Mouse (Mus musculus) hindbrain, postnatal 0 days (tissue): ENCODE measurements at regions not wholly inside any gene's neighbourhood (a gene's known extent, or its start where the extent isn't known, plus 50 kb on each side); places are given as distances from the start of the nearest gene placed in this dataset.

Source experiments
- ATAC-seq: fragments of 200-750 bp; cut with Nextera tagmentation; 2 replicates; pipeline ENCODE4 v1.8.0; 2017; ENCODE audit warnings: mild to moderate bottlenecking, moderate TSS enrichment, moderate library complexity
- DNase-seq: peaks from one replicate; pipeline ENCODE4 v3.0.0-alpha.2; 2015; ENCODE audit warnings: low spot score
- H3K27ac ChIP-seq: fragments of 300-500 bp; sonication (generic); 2 replicates; pipeline ENCODE4 v1.5.1; 2014; ENCODE audit warnings: mild to moderate bottlenecking
- H3K27me3 ChIP-seq: fragments of 300-500 bp; sonication (generic); 2 replicates; pipeline ENCODE4 v1.6.1; 2014; ENCODE audit warnings: low read length, mixed read lengths; ENCODE audit not compliant: insufficient read depth
- H3K36me3 ChIP-seq: fragments of 300-500 bp; sonication (generic); 2 replicates; pipeline ENCODE4 v1.6.1; 2014; ENCODE audit warnings: low read length, mixed read lengths; ENCODE audit not compliant: insufficient read depth
- H3K4me1 ChIP-seq: fragments of 300-500 bp; sonication (generic); 2 replicates; pipeline ENCODE4 v1.6.1; 2014; ENCODE audit warnings: antibody characterized with exemption, low read length, mixed read lengths; ENCODE audit not compliant: insufficient read depth
- H3K4me2 ChIP-seq: fragments of 300-500 bp; sonication (generic); 2 replicates; pipeline ENCODE4 v1.6.1; 2014; ENCODE audit warnings: low read depth, mild to moderate bottlenecking, low read length, moderate library complexity, mixed read lengths
- H3K4me3 ChIP-seq: fragments of 300-500 bp; sonication (generic); 2 replicates; pipeline ENCODE4 v1.5.1; 2014; ENCODE audit warnings: low read length
- H3K9ac ChIP-seq: fragments of 300-500 bp; sonication (generic); replicated peaks from 2 replicates; pipeline ENCODE4 v1.6.1; 2014; ENCODE audit warnings: mild to moderate bottlenecking, low read length, moderate library complexity, mixed read lengths
- H3K9me3 ChIP-seq: fragments of 300-500 bp; sonication (generic); 2 replicates; pipeline ENCODE4 v1.6.1; 2016; ENCODE audit warnings: low read length, mixed read lengths
- CTCF ChIP-seq: IDR thresholded peaks from 2 replicates; pipeline ENCODE4 v1.5.1; 2016; ENCODE audit warnings: antibody characterized with exemption, control low read depth, low read depth
- WGBS: fragments of 180-500 bp; shearing (Covaris S2); extraction: QIAGEN DNeasy Blood & Tissue Kit; methylation state at CpG from one replicate; pipeline ENCODE4 v1.1.7; 2014; 5-methylcytosine and 5-hydroxymethylcytosine counted together

DNA sequence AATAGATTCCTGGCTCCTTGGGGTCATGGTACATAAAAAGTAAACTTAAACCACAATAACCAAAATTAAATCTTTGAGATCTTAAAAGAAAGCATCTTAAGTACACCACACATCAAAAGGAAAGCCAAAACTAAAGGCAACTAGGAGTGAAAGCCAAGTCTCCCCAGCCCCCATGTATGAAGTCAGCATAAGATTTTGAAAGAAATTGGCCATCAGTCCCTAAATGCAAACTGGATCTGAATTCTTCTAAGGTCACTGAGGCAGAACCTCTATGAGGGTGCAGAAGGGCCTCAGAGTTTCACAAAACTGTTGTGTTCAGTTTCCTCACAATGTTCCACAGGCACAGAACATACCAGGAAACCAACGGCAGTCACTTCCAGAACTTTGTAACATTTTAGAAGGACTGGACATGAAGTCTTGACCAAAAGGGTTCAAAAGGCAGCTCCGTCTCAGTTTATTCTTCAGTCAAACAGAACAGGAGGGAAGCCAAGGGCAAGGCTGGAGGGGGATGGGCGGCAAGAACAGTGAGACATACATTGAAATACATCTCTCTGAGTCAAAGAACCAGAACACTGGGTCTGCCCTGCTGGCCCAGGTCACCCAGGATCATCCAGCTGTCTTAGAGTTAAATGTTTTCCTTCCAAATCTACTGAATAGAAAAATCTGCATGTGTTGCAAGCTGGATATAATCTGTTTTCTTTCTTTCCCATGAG, 92.9 kb downstream of the Adamts15 start:
- Histone ChIP-seq H3K4me3 (no peak overlapping the region), H3K27me3 (no peaks in the 10 kb centered on the region), H3K4me2 (no peak overlapping the region), H3K9me3 (no peaks in the 10 kb centered on the region), H3K36me3 (no peaks in the 10 kb centered on the region), H3K9ac (no peak overlapping the region), H3K27ac (no peak overlapping the region), H3K4me1 (no peaks in the 10 kb centered on the region)
- WGBS = 90% methylated on average over 3 of the region's 3 CpGs
- TF ChIP-seq CTCF = no peak
- DNase-seq = no peak
- no peak for ATAC-seq

DNA sequence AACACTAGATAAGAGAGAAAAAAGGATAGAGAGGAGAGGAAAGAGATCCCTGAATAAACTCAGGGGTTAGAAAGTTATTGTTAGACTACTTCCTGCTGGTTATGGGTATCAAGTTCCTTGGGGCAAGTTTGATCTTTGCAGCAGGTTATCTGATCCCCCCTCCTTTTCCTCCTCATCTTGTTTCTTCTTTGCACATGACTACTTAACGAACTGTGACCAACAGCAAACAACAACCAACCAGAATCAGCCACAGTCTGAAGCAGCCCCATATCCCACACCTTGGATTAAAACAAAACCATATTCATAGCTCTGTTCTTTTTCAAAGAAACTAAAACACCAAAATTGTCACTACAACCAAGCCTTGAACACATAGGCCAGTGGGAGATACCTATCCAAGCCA, 94.5 kb downstream of the Adamts15 start:
- DNase-seq = no peak

DNA sequence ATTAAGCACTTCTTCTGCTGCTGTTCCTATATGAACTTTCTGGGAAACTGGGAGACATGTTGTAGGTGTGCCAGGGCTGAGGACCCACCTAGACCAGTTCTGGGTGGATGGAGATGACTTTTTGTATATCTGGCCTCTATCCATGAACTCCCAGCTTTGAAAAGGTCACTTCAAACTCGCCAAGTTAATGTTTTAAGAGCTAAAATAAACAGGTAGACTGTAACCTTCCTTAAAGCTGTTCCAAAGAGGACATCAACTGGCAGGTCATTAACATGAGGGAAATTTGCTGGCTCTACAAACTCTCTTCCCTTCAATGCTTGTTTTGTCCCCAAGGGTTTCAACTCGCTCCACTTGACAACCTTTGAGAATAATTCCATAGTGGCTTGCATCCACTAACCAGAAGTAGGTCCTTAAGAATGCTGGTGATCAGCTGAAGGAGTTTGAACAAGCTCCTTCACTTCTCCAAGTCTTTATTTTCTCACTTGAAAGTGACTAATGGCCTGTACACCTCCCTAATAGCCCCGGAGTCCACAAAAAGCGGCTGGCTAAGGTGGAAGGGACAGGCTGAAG, 98.1 kb downstream of the Adamts15 start:
- H3K36me3 ChIP-seq = no peaks in the 10 kb centered on the region
- no peaks in the 10 kb centered on the region for H3K4me1 ChIP-seq
- TF ChIP-seq CTCF = no peak
- no peak overlapping the region for H3K4me3 ChIP-seq
- H3K27ac ChIP-seq = no peak overlapping the region
- H3K27me3 ChIP-seq = no peaks in the 10 kb centered on the region
- DNase-seq = no peak
- no peak overlapping the region for H3K4me2 ChIP-seq
- 72% methylated on average over 4 of the region's 4 CpGs for WGBS
- ATAC-seq = no peak
- H3K9ac ChIP-seq = no peak overlapping the region
- H3K9me3 ChIP-seq = no peaks in the 10 kb centered on the region

More for the DNA sequence above, 94.5 kb downstream of the Adamts15 start:
- no peak for ATAC-seq
- Histone ChIP-seq H3K9ac (no peak overlapping the region), H3K27ac (no peak overlapping the region), H3K27me3 (no peaks in the 10 kb centered on the region), H3K4me3 (no peak overlapping the region), H3K4me2 (no peak overlapping the region), H3K36me3 (no peaks in the 10 kb centered on the region), H3K4me1 (no peaks in the 10 kb centered on the region), H3K9me3 (no peaks in the 10 kb centered on the region)
- no peak for TF ChIP-seq CTCF
- 81% methylated on average over 1 of the region's 1 CpGs for WGBS

DNA sequence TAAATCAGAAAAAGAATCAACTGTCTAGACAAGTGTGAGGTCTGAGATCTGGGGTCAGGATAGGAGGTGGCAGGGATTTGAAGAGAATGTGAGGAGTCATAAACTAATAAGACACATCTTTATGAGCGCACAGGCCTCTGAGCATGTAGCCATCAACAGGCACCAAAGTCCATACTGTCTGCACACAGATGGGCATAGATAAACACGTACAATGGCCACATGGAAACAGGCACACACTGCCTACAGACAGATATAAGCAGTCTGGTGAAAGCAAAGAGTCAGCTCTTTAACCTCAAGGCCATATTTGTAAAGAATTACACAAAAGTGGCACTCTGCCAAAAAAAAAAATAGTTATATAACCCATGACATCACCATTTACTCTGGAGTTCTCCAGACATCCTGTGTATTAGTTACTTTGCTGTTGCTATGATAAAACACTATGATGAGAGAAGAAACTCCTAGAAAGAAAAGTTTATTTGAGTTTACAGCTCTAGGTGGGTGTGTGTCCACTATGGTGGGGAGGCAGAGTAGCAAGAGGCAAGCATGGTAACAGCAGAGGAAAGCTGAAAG, 101.4 kb downstream of the Adamts15 start:
- TF ChIP-seq CTCF = no peak
- Histone ChIP-seq H3K9ac (no peak overlapping the region), H3K4me1 (no peaks in the 10 kb centered on the region), H3K4me2 (no peak overlapping the region), H3K27me3 (no peaks in the 10 kb centered on the region), H3K27ac (no peak overlapping the region), H3K36me3 (no peaks in the 10 kb centered on the region), H3K9me3 (no peaks in the 10 kb centered on the region), H3K4me3 (no peak overlapping the region)
- WGBS = 81% methylated on average over 2 of the region's 2 CpGs
- ATAC-seq (no peak), DNase-seq (no peak)

DNA sequence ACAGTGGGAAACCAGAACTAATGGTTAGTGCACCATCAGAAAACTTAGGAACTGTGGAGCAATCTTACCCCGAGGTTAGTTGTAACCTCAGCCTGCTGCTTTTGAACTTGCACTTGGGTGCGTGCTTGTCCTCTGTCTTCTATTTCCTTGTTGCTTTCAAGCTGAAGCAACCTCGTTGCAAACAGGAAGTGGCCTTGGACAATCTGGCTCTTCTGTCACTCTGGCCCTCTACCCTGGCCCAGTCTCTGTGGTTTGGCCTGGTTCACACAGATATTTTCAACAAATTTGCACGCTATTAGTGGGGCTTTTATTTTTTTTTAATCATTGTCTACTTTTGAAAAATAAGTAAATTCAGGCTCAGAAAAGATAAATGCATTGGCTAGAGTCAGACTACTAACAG, 109.0 kb downstream of the Adamts15 start:
- 71% methylated on average over 4 of the region's 4 CpGs for WGBS
- no peak overlapping the region for H3K9ac ChIP-seq

DNA sequence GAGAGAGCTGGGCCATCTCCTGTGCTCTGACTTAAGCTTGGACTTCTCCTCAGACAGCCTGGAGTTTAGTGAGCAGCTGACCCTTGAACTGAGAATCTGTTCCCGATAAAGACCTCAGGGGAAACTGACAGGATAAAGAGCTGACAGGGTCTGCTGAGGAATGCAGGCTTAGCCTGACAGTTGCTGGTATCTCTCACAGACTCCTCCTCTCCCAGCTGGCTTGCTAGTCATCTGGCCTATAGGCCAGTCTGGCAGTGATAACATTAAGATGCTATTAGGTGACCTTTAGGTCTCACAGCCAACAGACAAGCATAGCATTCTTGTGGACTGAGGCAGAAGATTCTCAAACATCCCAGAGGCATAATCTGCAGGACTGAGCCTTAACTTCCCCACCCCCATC, 111.4 kb downstream of the Adamts15 start:
- TF ChIP-seq CTCF = no peak
- no peaks in the 10 kb centered on the region for H3K4me1 ChIP-seq
- 24% methylated on average over 1 of the region's 1 CpGs for WGBS
- H3K27me3 ChIP-seq = no peaks in the 10 kb centered on the region
- no peak overlapping the region for H3K9ac ChIP-seq
- ATAC-seq (no peak), DNase-seq (no peak)
- no peaks in the 10 kb centered on the region for H3K9me3 ChIP-seq
- no peak overlapping the region for H3K27ac ChIP-seq
- no peak overlapping the region for H3K4me2 ChIP-seq
- H3K36me3 ChIP-seq = no peaks in the 10 kb centered on the region
- no peak overlapping the region for H3K4me3 ChIP-seq

More for the DNA sequence above, 109.0 kb downstream of the Adamts15 start:
- no peak for TF ChIP-seq CTCF
- Histone ChIP-seq H3K4me2 (no peak overlapping the region), H3K4me1 (no peaks in the 10 kb centered on the region), H3K27ac (no peak overlapping the region), H3K27me3 (no peaks in the 10 kb centered on the region), H3K4me3 (no peak overlapping the region), H3K9me3 (no peaks in the 10 kb centered on the region), H3K36me3 (no peaks in the 10 kb centered on the region)
- DNase-seq = no peak
- no peak for ATAC-seq

DNA sequence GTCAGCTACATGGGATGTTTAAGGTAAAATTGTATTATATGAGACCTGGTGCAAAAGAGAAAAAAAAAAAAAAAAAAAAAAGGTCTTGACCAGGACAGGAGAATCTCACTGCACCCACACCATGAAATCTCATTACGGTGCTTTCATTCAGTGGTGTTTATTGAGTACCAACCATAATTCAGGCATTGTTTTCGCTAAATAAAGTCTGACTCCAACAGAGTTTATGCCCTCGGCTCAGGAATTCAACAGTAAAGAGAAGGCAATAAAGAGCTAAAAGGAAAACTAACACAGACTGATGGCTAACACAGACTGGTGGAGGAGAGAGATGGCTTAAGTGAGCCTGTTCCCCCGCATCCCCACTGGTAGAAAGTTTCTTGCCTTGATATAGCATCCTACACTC, 112.0 kb downstream of the Adamts15 start:
- H3K36me3 ChIP-seq = no peaks in the 10 kb centered on the region
- no peak overlapping the region for H3K27ac ChIP-seq
- H3K4me2 ChIP-seq = no peak overlapping the region
- no peaks in the 10 kb centered on the region for H3K9me3 ChIP-seq
- H3K4me1 ChIP-seq = no peaks in the 10 kb centered on the region
- TF ChIP-seq CTCF = no peak
- DNase-seq = no peak
- no peak overlapping the region for H3K4me3 ChIP-seq
- H3K27me3 ChIP-seq = no peaks in the 10 kb centered on the region
- no peak overlapping the region for H3K9ac ChIP-seq
- 48% methylated on average over 4 of the region's 4 CpGs for whole genome bisulfite sequencing
- no peak for ATAC-seq
